Mouse (Mus musculus): Measurements from ENCODE around the gene Apoc3. TPM values are rescaled to one million over a fixed set of nuclear protein-coding genes. Genes with fewer than 3 reads are reported as not detected.

The Apoc3 gene
- total and polyA plus RNA-seq, 2 experiments from 2014 or later: not detected

DNA sequence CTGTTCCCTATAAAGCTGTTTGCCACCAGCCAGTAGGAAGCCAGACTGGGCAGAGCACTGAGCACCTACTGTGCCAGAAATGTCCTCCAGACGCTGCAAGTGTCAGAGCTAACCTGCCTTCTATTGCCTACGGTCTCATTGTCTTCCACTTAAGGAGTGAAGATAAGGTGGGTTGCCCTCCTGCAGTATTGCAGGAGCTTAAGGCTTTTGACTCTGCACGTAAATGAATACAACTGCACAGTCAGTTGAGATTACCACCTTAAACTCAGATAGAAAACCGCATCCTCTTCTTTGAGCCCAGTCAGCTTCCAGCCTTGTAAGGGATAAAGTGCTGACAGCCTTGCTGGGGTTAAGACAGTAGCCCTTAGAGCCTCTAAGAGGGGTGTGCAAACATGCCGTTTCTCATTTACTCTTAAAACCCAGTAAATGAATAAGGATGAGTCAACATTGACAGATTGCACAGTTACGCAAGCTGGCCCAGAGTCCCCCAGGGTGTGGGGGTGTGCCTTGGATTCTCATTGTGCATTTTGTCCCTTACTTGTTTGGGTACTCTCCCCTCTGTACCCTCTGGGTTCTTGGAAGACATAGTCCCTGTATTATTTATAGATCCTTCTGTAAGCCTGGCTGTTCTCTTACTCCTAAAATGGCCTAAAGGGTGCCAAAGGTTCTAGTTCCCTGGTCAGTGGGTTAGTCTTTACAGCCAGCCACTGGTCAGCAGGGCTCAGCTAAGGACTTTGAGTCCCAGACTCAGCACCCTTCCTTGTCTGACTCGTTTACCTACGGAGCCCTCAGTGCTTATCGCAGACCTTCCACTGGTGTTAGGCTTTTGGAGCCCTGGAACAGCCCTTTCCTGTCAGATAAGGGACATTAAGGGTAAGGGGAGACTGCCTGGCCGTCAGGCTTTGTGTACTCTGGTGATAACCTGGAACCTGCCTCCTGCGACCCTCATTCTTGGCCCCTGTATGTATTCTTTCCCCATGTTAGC, 19.8 kb downstream of the Apoc3 start:
- H3K4me3 ChIP-seq (ENCODE audit: low read depth, low read length): no peak overlapping the region
- no peaks in the 10 kb centered on the region for H3K27me3 ChIP-seq (ENCODE audit: insufficient read depth, low read length)
- DNase-seq (ENCODE audit: low spot score): no peak
- no peak for TF ChIP-seq CTCF (IDR thresholded peaks at IDR 0.05)
- H3K4me1 ChIP-seq (ENCODE audit: insufficient read depth, low read length): no peaks in the 10 kb centered on the region
- no peaks in the 10 kb centered on the region for H3K9me3 ChIP-seq (ENCODE audit: low read length)
- H3K4me2 ChIP-seq (ENCODE audit: low read depth, low read length, poor library complexity, severe bottlenecking): no peak overlapping the region
- no peak overlapping the region for H3K9ac ChIP-seq (replicated peaks; ENCODE audit: low read length, poor library complexity, severe bottlenecking)
- no peak overlapping the region for H3K27ac ChIP-seq (ENCODE audit: low read depth, low read length)
- peaks cover 39% of the 10 kb centered on the region for H3K36me3 ChIP-seq (ENCODE audit: insufficient read depth, low read length)
- ATAC-seq (ENCODE audit: low FRiP score): no peak
- WGBS: 88% methylated on average over 11 of the region's 11 CpGs

DNA sequence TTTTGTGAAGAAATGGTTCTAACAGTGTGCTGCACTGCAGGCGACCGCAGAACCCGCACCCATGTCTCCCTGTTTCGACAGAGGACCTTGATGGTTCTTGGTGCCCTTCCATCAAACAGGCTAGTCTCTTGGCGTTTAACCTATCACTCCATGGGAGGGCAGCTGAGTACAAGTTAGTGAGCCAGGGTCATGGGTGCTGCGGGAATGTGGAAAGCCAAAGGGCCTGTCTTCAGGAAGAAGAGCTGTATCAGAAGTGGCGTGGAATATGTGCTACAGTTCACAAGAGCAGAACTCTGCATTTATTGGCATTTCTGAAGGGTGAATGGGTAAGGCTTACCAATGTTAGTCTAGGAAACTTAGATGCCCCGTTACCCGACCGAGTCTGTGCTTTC, 20.5 kb downstream of the Apoc3 start:
- no peak for TF ChIP-seq CTCF (IDR thresholded peaks at IDR 0.05)
- Histone ChIP-seq H3K9me3 (ENCODE audit: low read length) (no peaks in the 10 kb centered on the region), H3K9ac (replicated peaks; ENCODE audit: low read length, poor library complexity, severe bottlenecking) (no peak overlapping the region), H3K4me2 (ENCODE audit: low read depth, low read length, poor library complexity, severe bottlenecking) (no peak overlapping the region), H3K4me1 (ENCODE audit: insufficient read depth, low read length) (no peaks in the 10 kb centered on the region), H3K36me3 (ENCODE audit: insufficient read depth, low read length) (peaks cover 37% of the 10 kb centered on the region), H3K4me3 (ENCODE audit: low read depth, low read length) (no peak overlapping the region), H3K27me3 (ENCODE audit: insufficient read depth, low read length) (no peaks in the 10 kb centered on the region), H3K27ac (ENCODE audit: low read depth, low read length) (no peak overlapping the region)
- ATAC-seq (ENCODE audit: low FRiP score): no peak
- 92% methylated on average over 10 of the region's 10 CpGs for WGBS
- no peak for DNase-seq (ENCODE audit: low spot score)

DNA sequence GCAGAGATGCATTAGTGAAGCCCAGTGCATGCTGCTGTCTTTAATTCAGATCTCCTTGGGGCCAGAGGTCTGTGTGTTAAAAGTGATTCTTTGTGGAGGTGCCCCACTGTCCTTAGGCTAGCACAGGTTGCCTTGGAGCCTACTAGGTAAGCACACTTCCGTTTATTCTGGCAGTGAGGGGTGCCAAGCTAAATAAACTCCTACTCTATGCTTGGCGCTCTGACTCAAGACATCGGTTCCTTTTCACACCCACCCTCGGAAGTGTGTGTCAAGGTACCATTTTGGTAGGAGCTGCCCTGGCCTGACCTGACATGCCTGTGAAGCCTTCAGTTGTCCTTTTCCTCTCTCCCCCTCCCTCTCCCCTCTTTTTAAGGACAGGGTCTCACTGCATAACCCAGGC, 21.2 kb downstream of the Apoc3 start:
- Histone ChIP-seq H3K4me3 (ENCODE audit: low read depth, low read length) (no peak overlapping the region), H3K4me2 (ENCODE audit: low read depth, low read length, poor library complexity, severe bottlenecking) (no peak overlapping the region), H3K27me3 (ENCODE audit: insufficient read depth, low read length) (no peaks in the 10 kb centered on the region), H3K36me3 (ENCODE audit: insufficient read depth, low read length) (peaks cover 39% of the 10 kb centered on the region), H3K9me3 (ENCODE audit: low read length) (no peaks in the 10 kb centered on the region), H3K9ac (replicated peaks; ENCODE audit: low read length, poor library complexity, severe bottlenecking) (no peak overlapping the region), H3K27ac (ENCODE audit: low read depth, low read length) (no peak overlapping the region), H3K4me1 (ENCODE audit: insufficient read depth, low read length) (no peaks in the 10 kb centered on the region)
- 89% methylated on average over 4 of the region's 4 CpGs for WGBS
- ATAC-seq (ENCODE audit: low FRiP score) (no peak), DNase-seq (ENCODE audit: low spot score) (no peak)
- no peak for TF ChIP-seq CTCF (IDR thresholded peaks at IDR 0.05)

DNA sequence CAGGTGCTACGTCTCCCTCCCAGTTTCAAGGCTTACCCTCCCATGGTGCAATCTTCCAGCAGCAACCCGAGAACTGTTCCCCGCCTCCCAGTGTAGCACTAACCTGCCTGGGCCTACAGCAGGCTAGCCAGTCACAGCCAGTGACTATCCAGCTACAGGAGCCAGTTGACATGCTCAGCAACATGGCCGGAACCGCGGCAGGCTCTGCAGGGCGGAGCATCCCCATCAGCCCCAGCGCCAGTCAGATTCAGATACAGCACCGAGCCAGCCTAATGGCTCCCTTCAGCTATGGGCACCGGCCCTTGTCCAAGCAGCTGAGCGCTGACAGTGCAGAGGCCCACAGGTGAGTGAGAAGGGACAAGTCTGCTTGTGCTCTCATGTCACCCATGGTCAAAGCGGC, 25.0 kb downstream of the Apoc3 start:
- H3K9me3 ChIP-seq (ENCODE audit: low read length): no peaks in the 10 kb centered on the region
- ATAC-seq (ENCODE audit: low FRiP score): no peak
- no peaks in the 10 kb centered on the region for H3K4me1 ChIP-seq (ENCODE audit: insufficient read depth, low read length)
- H3K27ac ChIP-seq (ENCODE audit: low read depth, low read length): no peak overlapping the region
- no peak overlapping the region for H3K4me3 ChIP-seq (ENCODE audit: low read depth, low read length)
- no peaks in the 10 kb centered on the region for H3K27me3 ChIP-seq (ENCODE audit: insufficient read depth, low read length)
- no peak for DNase-seq (ENCODE audit: low spot score)
- no peak overlapping the region for H3K9ac ChIP-seq (replicated peaks; ENCODE audit: low read length, poor library complexity, severe bottlenecking)
- WGBS: 93% methylated on average over 12 of the region's 12 CpGs
- no peak overlapping the region for H3K4me2 ChIP-seq (ENCODE audit: low read depth, low read length, poor library complexity, severe bottlenecking)
- no peak for TF ChIP-seq CTCF (IDR thresholded peaks at IDR 0.05)
- H3K36me3 ChIP-seq (ENCODE audit: insufficient read depth, low read length): peaks cover 67% of the 10 kb centered on the region

DNA sequence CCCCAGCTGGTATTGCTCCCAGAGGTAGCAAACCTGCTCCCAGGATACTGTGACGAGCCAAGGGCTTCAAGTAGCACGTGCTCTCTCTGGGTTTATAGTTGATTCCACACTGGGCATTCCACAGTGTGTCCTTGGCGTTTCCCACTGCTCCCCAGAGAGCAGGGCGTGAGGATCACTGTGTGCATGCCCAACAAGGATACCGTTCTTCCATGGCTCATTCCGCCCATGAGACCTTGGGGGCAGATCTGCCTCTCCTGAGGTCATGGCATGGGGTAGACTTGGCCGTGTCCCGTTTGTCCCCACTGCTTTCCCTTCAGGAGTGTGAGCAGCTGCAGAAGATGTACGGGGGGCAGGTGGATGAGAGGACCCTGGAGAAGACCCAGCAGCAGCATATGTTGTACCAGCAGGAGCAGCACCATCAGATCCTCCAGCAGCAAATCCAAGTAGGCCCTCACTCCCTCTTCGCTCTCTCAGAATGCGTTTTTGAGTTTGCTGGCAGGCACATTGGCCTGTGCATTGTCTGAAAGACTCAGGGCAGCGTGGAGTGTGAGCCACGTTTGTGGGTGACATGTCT, 26.9 kb downstream of the Apoc3 start:
- ATAC-seq (ENCODE audit: low FRiP score): no peak
- Histone ChIP-seq H3K27me3 (ENCODE audit: insufficient read depth, low read length) (no peaks in the 10 kb centered on the region), H3K4me3 (ENCODE audit: low read depth, low read length) (no peak overlapping the region), H3K4me2 (ENCODE audit: low read depth, low read length, poor library complexity, severe bottlenecking) (no peak overlapping the region), H3K27ac (ENCODE audit: low read depth, low read length) (no peak overlapping the region), H3K9ac (replicated peaks; ENCODE audit: low read length, poor library complexity, severe bottlenecking) (no peak overlapping the region), H3K4me1 (ENCODE audit: insufficient read depth, low read length) (no peaks in the 10 kb centered on the region), H3K9me3 (ENCODE audit: low read length) (no peaks in the 10 kb centered on the region), H3K36me3 (ENCODE audit: insufficient read depth, low read length) (peaks cover 69% of the 10 kb centered on the region)
- no peak for TF ChIP-seq CTCF (IDR thresholded peaks at IDR 0.05)
- no peak for DNase-seq (ENCODE audit: low spot score)
- 86% methylated on average over 13 of the region's 13 CpGs for WGBS

DNA sequence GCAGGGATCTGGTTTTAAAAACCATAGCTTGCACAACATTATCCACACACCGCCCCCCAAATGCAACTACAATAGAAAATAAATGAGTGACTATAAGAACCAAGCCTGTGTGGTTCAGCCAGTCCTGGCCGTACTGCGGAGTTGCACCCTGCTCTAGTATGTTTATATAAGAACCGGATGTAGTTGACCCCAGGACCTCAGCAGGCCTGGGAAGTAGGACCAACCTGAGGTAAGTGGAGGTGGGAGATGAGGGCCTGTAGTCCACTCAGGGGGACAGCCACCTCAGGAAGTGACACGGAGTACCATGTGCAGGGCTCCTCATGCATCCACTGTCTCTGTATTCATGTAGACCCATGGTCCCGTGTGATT, 28.0 kb downstream of the Apoc3 start:
- H3K36me3 ChIP-seq (ENCODE audit: insufficient read depth, low read length): peaks cover 62% of the 10 kb centered on the region
- 91% methylated on average over 6 of the region's 6 CpGs for WGBS

More for the DNA sequence above, 28.0 kb downstream of the Apoc3 start:
- Histone ChIP-seq H3K4me1 (ENCODE audit: insufficient read depth, low read length) (no peaks in the 10 kb centered on the region), H3K4me2 (ENCODE audit: low read depth, low read length, poor library complexity, severe bottlenecking) (no peak overlapping the region), H3K27ac (ENCODE audit: low read depth, low read length) (no peak overlapping the region), H3K4me3 (ENCODE audit: low read depth, low read length) (no peak overlapping the region), H3K9me3 (ENCODE audit: low read length) (no peaks in the 10 kb centered on the region), H3K27me3 (ENCODE audit: insufficient read depth, low read length) (no peaks in the 10 kb centered on the region), H3K9ac (replicated peaks; ENCODE audit: low read length, poor library complexity, severe bottlenecking) (no peak overlapping the region)
- no peak for DNase-seq (ENCODE audit: low spot score)
- TF ChIP-seq CTCF (IDR thresholded peaks at IDR 0.05): no peak
- ATAC-seq (ENCODE audit: low FRiP score): no peak

Data from midbrain, postnatal 0 days (tissue).